Mouse (Mus musculus) forebrain, postnatal 0 days (tissue): ENCODE measurements around the gene Sez6. TPM values are rescaled to one million over a fixed set of nuclear protein-coding genes. Genes with fewer than 3 reads are reported as not detected.

Experiments
- ATAC-seq: fragments of 200-750 bp; cut with Nextera tagmentation; 2 replicates; pipeline ENCODE4 v1.8.0; 2017; ENCODE audit warnings: mild to moderate bottlenecking, moderate library complexity
- DNase-seq: peaks from one replicate; pipeline ENCODE4 v3.0.0-alpha.2; 2015
- H3K27ac ChIP-seq: fragments of 300-500 bp; sonication (generic); 2 replicates; pipeline ENCODE4 v1.5.1; 2014; ENCODE audit warnings: low read depth, mild to moderate bottlenecking, antibody characterized with exemption, low read length, moderate library complexity, mixed read lengths
- H3K27me3 ChIP-seq: fragments of 300-500 bp; sonication (generic); 2 replicates; pipeline ENCODE4 v1.6.1; 2014; ENCODE audit warnings: mild to moderate bottlenecking, low read length, mixed read lengths; ENCODE audit not compliant: insufficient read depth
- H3K36me3 ChIP-seq: fragments of 300-500 bp; sonication (generic); 2 replicates; pipeline ENCODE4 v1.6.1; 2014; ENCODE audit warnings: mild to moderate bottlenecking, moderate library complexity; ENCODE audit not compliant: insufficient read depth
- H3K4me1 ChIP-seq: fragments of 300-500 bp; sonication (generic); 2 replicates; pipeline ENCODE4 v1.6.1; 2014; ENCODE audit warnings: antibody characterized with exemption; ENCODE audit not compliant: insufficient read depth
- H3K4me2 ChIP-seq: fragments of 300-500 bp; sonication (generic); 2 replicates; pipeline ENCODE4 v1.6.1; 2014; ENCODE audit warnings: low read depth, mild to moderate bottlenecking, moderate library complexity
- H3K4me3 ChIP-seq: fragments of 300-500 bp; sonication (generic); 2 replicates; pipeline ENCODE4 v1.5.1; 2014; ENCODE audit warnings: low read depth, low read length, mixed read lengths
- H3K9ac ChIP-seq: fragments of 300-500 bp; sonication (generic); 2 replicates; pipeline ENCODE4 v1.6.1; 2014; ENCODE audit warnings: mild to moderate bottlenecking
- H3K9me3 ChIP-seq: fragments of 300-500 bp; sonication (generic); 2 replicates; pipeline ENCODE4 v1.6.1; 2016; ENCODE audit warnings: low read length
- CTCF ChIP-seq: sonication (generic); IDR thresholded peaks from 2 replicates; pipeline ENCODE4 v1.5.1; 2016; ENCODE audit warnings: antibody characterized with exemption, control low read depth, low read depth
- WGBS: fragments of 180-500 bp; shearing (Covaris S2); extraction: QIAGEN DNeasy Blood & Tissue Kit; methylation state at CpG from one replicate; pipeline ENCODE4 v1.1.7; 2014; 5-methylcytosine and 5-hydroxymethylcytosine counted together
- polyA plus RNA-seq: library from polyadenylated mRNA; unstranded; fragments of >200 nt; fragmentation: Nextera tagmentation; extraction: Ambion mirVana; gene quantifications from 2 replicates; pipeline ENCODE4 v1.2.1, GENCODE M21; 2015
- total RNA-seq: library from RNA; depleted of rRNA; stranded (reverse); fragments of >200 nt; gene quantifications from 2 replicates; pipeline ENCODE4 v1.2.3, GENCODE M21; 2014; rRNA removed

Sez6 gene
- total and polyA plus RNA-seq, 2 experiments from 2014 or later, result 194 to 214 TPM

DNA sequence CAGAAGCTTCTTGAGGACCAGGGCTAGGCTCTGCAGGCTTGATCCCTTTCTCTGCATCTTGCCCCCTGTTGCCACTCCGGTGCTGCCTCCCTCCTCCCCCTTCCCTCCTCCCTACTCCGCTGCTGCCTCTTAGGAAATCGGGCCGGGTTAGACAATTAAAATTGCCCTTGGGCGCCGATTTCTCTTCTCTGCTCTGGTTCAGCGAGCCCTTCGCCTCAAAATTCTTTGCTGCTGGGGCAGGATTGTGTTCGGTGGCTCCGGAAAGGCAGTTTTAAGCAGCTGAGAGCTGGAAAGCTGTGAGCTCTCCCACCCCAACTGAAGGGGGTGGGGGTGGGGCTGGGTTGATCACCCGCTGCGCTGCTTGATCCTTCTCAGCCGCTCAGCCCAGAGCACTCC lies 54.2 kb downstream of the Sez6 start:
- DNase-seq (peak; percentile 76), ATAC-seq (no peak)
- H3K9me3 ChIP-seq, result no peaks in the 10 kb centered on the region
- H3K27ac ChIP-seq, result peak overlapping the region; percentile 96
- no peaks in the 10 kb centered on the region for H3K27me3 ChIP-seq
- peaks cover 9% of the 10 kb centered on the region; the same call in 1 of the 2 replicates for H3K4me1 ChIP-seq
- TF ChIP-seq CTCF, result no peak
- peak overlapping the region; percentile 99 for H3K4me3 ChIP-seq
- peak overlapping the region; percentile 84 for H3K4me2 ChIP-seq
- WGBS, result 0% methylated on average over 13 of the region's 13 CpGs
- peaks cover 7% of the 10 kb centered on the region for H3K36me3 ChIP-seq
- peak overlapping the region; percentile 95 for H3K9ac ChIP-seq

DNA sequence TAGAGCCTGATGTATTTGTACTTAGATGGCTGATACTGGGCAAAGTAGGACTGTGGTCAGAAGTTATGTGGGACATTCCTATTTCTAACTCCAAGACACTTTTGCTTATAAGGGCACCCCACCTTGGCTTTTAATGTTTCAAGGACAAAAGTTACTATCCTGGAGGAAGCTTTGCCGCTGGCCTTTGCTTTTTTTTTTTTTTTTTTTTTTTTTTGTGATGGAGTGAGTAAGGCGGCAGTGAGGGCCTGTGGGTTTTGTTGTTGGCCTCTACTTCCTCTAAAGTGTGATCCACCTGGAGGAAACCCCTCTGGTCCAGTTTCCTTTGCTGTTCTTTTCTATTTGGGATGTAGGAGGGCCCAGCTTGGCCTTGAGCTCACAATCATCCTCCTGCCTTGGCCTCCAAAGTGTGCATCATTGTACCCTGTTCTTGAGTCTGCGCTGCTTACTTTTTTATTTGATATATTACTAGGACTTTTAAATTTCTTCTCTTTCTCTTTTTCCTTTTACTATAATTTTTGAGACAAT lies 55.0 kb downstream of the Sez6 start:
- Histone ChIP-seq H3K4me2 (peak overlapping the region; percentile 84), H3K4me3 (peak overlapping the region; percentile 99), H3K4me1 (peaks cover 9% of the 10 kb centered on the region; the same call in 1 of the 2 replicates), H3K9ac (peak overlapping the region; percentile 95), H3K27me3 (no peaks in the 10 kb centered on the region), H3K27ac (peak overlapping the region; percentile 96; the same call in 1 of the 2 replicates), H3K36me3 (peaks cover 7% of the 10 kb centered on the region), H3K9me3 (no peaks in the 10 kb centered on the region)
- ATAC-seq (no peak), DNase-seq (no peak)
- 65% methylated on average over 3 of the region's 3 CpGs for WGBS
- TF ChIP-seq CTCF, result no peak

DNA sequence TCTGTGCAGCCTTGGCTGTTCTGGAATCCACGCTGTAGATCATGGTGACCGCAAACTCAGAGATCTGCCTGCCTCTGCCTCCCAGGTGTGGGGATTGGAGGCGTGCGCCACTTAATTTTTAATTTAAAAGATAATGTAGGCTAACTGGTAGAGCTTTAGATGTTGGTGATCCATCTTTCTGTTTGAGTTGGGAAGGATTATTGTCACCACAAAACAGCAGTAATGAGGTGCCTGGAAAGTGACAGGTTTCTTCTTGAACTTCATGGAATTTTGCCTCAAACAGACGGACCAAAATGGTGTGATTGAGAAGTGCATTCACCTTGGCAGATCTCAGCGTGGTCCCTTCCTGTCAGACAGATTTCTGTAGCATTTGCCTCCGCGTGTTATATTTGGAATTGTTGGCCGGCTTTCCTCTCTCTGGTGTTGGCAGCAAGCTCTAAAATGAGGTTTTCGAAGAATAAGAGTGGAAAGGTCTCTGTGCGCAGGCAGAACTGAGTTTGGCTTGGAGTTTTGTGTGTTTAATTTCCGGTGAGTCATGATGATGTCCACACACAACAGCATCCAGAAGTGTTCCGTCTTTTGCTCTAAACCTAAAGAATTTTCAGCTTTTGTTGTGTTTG lies 58.6 kb downstream of the Sez6 start:
- no peak for DNase-seq
- Histone ChIP-seq H3K36me3 (peaks cover 13% of the 10 kb centered on the region), H3K9me3 (no peaks in the 10 kb centered on the region), H3K4me1 (peaks cover 9% of the 10 kb centered on the region; the same call in 1 of the 2 replicates), H3K4me3 (no peak overlapping the region), H3K27me3 (no peaks in the 10 kb centered on the region), H3K27ac (no peak overlapping the region), H3K9ac (no peak overlapping the region), H3K4me2 (no peak overlapping the region)
- TF ChIP-seq CTCF, result no peak
- WGBS, result 74% methylated on average over 13 of the region's 13 CpGs
- no peak for ATAC-seq

DNA sequence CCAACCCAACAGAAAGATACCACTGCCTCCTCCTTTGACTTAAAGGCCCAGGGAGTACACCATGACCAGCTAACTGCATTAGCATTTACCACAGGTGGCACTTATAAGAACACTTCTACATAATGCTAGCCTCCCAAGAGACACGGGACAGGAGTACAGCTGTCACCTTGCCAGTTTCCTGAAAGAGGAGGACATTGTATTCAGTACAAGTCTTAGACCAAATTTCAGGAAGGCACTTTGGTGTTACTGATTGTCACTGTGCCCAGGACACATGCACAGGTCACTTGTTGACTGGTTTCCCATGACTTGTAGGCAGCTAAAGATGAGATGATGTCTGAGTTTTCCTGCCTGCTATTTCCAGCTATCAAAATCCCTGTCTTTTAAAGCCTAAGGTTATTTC lies 65.0 kb downstream of the Sez6 start:
- H3K4me1 ChIP-seq, result no peaks in the 10 kb centered on the region
- H3K9ac ChIP-seq, result no peak overlapping the region
- H3K36me3 ChIP-seq, result peaks cover 15% of the 10 kb centered on the region
- DNase-seq, result no peak
- TF ChIP-seq CTCF, result no peak
- H3K4me3 ChIP-seq, result no peak overlapping the region
- H3K9me3 ChIP-seq, result no peaks in the 10 kb centered on the region
- no peak for ATAC-seq
- H3K27me3 ChIP-seq, result no peaks in the 10 kb centered on the region
- H3K27ac ChIP-seq, result no peak overlapping the region
- WGBS, result 63% methylated on average over 1 of the region's 1 CpGs
- no peak overlapping the region for H3K4me2 ChIP-seq

DNA sequence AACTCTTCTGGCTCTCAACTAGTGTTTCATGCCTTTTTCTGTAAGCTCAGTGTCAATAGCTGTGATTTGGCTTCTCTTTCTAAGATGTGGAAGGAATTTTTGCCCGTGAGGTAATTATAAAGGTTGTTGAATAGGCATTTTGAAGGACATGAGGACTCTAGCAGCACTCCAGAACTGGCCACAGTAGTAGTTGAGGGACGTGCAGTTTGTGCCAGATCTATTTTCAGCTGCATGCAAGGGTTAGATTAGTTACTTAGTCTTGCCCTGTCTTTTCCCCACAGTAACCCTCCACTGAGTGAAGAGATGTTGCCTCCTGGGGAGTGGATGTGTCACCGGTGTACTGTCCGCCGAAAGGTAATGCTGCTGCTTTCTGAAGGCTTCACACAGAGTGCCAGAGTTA lies 75.8 kb downstream of the Sez6 start:
- ATAC-seq, result no peak
- no peak for DNase-seq
- Histone ChIP-seq H3K27ac (no peak overlapping the region), H3K27me3 (no peaks in the 10 kb centered on the region), H3K4me1 (no peaks in the 10 kb centered on the region), H3K4me2 (no peak overlapping the region), H3K36me3 (peaks cover 40% of the 10 kb centered on the region), H3K9me3 (no peaks in the 10 kb centered on the region), H3K4me3 (no peak overlapping the region), H3K9ac (no peak overlapping the region)
- no peak for TF ChIP-seq CTCF
- WGBS, result 88% methylated on average over 5 of the region's 5 CpGs

DNA sequence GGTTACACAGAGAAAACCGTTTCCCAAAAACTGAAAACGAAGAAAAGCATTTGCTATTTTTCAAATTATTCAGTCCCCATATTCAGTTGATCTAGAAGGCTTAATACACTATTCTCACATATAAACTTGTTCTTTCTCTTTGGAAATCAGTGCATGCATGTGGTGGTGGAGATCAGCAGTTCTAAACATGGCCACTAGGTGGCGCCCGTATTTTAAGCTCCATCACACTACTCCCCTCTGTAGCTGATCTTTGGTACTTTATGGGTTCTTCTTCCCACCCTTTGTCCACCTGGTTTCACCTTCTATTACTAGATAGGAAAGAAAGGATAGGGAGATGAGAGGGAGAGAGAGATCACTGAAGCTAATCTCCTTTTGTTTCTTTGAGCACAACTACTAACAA lies 89.1 kb downstream of the Sez6 start:
- DNase-seq, result peak; percentile 89
- TF ChIP-seq CTCF, result peak; percentile 93
- Histone ChIP-seq H3K9me3 (no peaks in the 10 kb centered on the region), H3K27ac (no peak overlapping the region), H3K27me3 (no peaks in the 10 kb centered on the region), H3K9ac (no peak overlapping the region), H3K4me2 (no peak overlapping the region), H3K4me3 (no peak overlapping the region), H3K36me3 (peaks cover 77% of the 10 kb centered on the region), H3K4me1 (no peaks in the 10 kb centered on the region)
- ATAC-seq, result peak; percentile 87
- WGBS, result 25% methylated on average over 4 of the region's 4 CpGs

DNA sequence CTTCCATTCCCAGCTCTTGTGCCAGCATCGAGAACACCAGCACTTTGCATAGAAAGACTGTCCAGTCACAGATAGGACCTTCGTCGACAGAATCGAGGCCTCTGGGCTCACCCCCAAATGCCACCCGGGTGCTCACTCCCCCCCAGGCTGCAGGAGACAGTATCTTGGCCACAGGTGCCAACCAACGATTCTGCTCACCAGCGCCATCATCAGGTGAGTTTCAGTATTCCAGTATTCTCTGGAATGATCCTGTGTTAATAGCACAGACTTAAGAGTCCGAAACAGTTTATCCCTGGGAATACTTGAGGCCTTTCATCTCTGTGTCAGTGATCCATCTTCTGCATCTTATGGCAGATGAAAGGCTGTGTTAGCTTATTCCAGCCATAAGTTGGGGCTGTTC lies 93.0 kb downstream of the Sez6 start:
- Histone ChIP-seq H3K4me3 (no peak overlapping the region), H3K4me1 (no peaks in the 10 kb centered on the region), H3K4me2 (no peak overlapping the region), H3K27me3 (no peaks in the 10 kb centered on the region), H3K27ac (no peak overlapping the region), H3K9ac (no peak overlapping the region), H3K36me3 (peaks cover 75% of the 10 kb centered on the region), H3K9me3 (no peaks in the 10 kb centered on the region)
- DNase-seq, result peak; percentile 67
- no peak for ATAC-seq
- TF ChIP-seq CTCF, result peak; percentile 57
- WGBS, result 79% methylated on average over 8 of the region's 8 CpGs

Other genes starting within 250 kb of the Sez6 start
- gene Nufip2, start 244.6 kb upstream of the Sez6 start, total RNA-seq, result 42.9 and 52.0 TPM in 2 replicates
- 1.7 and 3.0 TPM in 2 replicates for gene Nufip2, start 244.6 kb upstream of the Sez6 start, polyA plus RNA-seq
- 0.23 and 0.95 TPM in 2 replicates for gene Cryba1, start 205.5 kb upstream of the Sez6 start, total RNA-seq
- gene Cryba1, start 205.5 kb upstream of the Sez6 start, polyA plus RNA-seq, result 0.41 and 0.88 TPM in 2 replicates
- 67.5 and 85.2 TPM in 2 replicates for gene Myo18a, start 167.6 kb upstream of the Sez6 start, total RNA-seq
- gene Myo18a, start 167.6 kb upstream of the Sez6 start, polyA plus RNA-seq, result 23.9 and 33.8 TPM in 2 replicates
- gene Gm10277, start 143.1 kb upstream of the Sez6 start, total RNA-seq, result not detected in 2 replicates
- gene Gm10277, start 143.1 kb upstream of the Sez6 start, polyA plus RNA-seq, result 0.29 TPM in 1 of 2 replicates, not detected in the other
- 3.8 and 6.8 TPM in 2 replicates for gene Pipox, start 36.7 kb upstream of the Sez6 start, total RNA-seq
- 3.7 and 4.2 TPM in 2 replicates for gene Pipox, start 36.7 kb upstream of the Sez6 start, polyA plus RNA-seq
- gene Phf12, start 52.0 kb downstream of the Sez6 start, total RNA-seq, result 35.9 and 49.3 TPM in 2 replicates
- 6.2 and 9.1 TPM in 2 replicates for gene Phf12, start 52.0 kb downstream of the Sez6 start, polyA plus RNA-seq
- gene Dhrs13, start 101.5 kb downstream of the Sez6 start, total RNA-seq, result 48.4 and 59.2 TPM in 2 replicates
- 40.5 and 48.4 TPM in 2 replicates for gene Dhrs13, start 101.5 kb downstream of the Sez6 start, polyA plus RNA-seq
- 77.1 and 83.9 TPM in 2 replicates for gene Flot2, start 107.1 kb downstream of the Sez6 start, total RNA-seq
- gene Flot2, start 107.1 kb downstream of the Sez6 start, polyA plus RNA-seq, result 101 and 105 TPM in 2 replicates
- gene Eral1, start 149.6 kb downstream of the Sez6 start, total RNA-seq, result 27.4 and 30.3 TPM in 2 replicates
- 25.5 and 26.7 TPM in 2 replicates for gene Eral1, start 149.6 kb downstream of the Sez6 start, polyA plus RNA-seq
- 17.4 and 24.6 TPM in 2 replicates for gene Fam222b, start 163.9 kb downstream of the Sez6 start, total RNA-seq
- 21.9 and 24.0 TPM in 2 replicates for gene Fam222b, start 163.9 kb downstream of the Sez6 start, polyA plus RNA-seq
- 99.0 and 107 TPM in 2 replicates for gene Traf4, start 234.8 kb downstream of the Sez6 start, total RNA-seq
- 104 and 131 TPM in 2 replicates for gene Traf4, start 234.8 kb downstream of the Sez6 start, polyA plus RNA-seq
- gene Nek8, start 245.9 kb downstream of the Sez6 start, total RNA-seq, result 4.7 and 6.1 TPM in 2 replicates
- 5.5 and 5.7 TPM in 2 replicates for gene Nek8, start 245.9 kb downstream of the Sez6 start, polyA plus RNA-seq
- gene Tlcd1, start 245.9 kb downstream of the Sez6 start, total RNA-seq, result 15.3 and 22.0 TPM in 2 replicates
- 13.9 and 19.0 TPM in 2 replicates for gene Tlcd1, start 245.9 kb downstream of the Sez6 start, polyA plus RNA-seq